Mouse (Mus musculus) heart, adult 8-10 months (tissue): ENCODE results near the gene Gnl2. TPM values are rescaled to one million over a fixed set of nuclear protein-coding genes. Genes with fewer than 3 reads are reported as not detected.

Source experiments
- DNase-seq: peaks from one replicate; pipeline ENCODE4 v3.0.0; 2022; ENCODE audit warnings: low spot score
- total RNA-seq, 4 experiments: library from RNA; stranded (reverse); gene quantifications; 2 replicates each; pipeline ENCODE4 v1.2.4; 2022

Gnl2 gene
- 10 to 100 TPM; 22.9 to 32.6 (median 24.3) TPM for total RNA-seq

- peak; percentile 14 for DNase-seq
Observed at GRCm38 (mm10) chr4:125015806-125016635, at the start of gene Gnl2. Gnl2 (plus strand) TSS chr4:125016585.

GRCm38 (mm10) chr4:124968711-124969110 lies 47.7 kb upstream of the Gnl2 start:
- no peak for DNase-seq

GRCm38 (mm10) chr4:124969219-124969848 lies 47.1 kb upstream of the Gnl2 start:
- no peak for DNase-seq

GRCm38 (mm10) chr4:124970194-124970593 lies 46.2 kb upstream of the Gnl2 start:
- DNase-seq = no peak

GRCm38 (mm10) chr4:124970677-124971076 lies 45.7 kb upstream of the Gnl2 start:
- no peak for DNase-seq

GRCm38 (mm10) chr4:124971094-124971493 lies 45.3 kb upstream of the Gnl2 start:
- no peak for DNase-seq

GRCm38 (mm10) chr4:124972316-124972715 lies 44.1 kb upstream of the Gnl2 start:
- DNase-seq = no peak

GRCm38 (mm10) chr4:124973296-124973695 lies 43.1 kb upstream of the Gnl2 start:
- DNase-seq = no peak

- DNase-seq = no peak
Observed at GRCm38 (mm10) chr4:124978201-124978600, 38.2 kb upstream of the Gnl2 start.

- no peak for DNase-seq
Observed at GRCm38 (mm10) chr4:124983893-124984526, 32.4 kb upstream of the Gnl2 start.

GRCm38 (mm10) chr4:124984871-124985670 lies 31.3 kb upstream of the Gnl2 start:
- no peak for DNase-seq

GRCm38 (mm10) chr4:124985671-124986602 lies 30.4 kb upstream of the Gnl2 start, which contains the start of gene Rspo1:
Rspo1 (plus strand) TSS chr4:124986430.
- DNase-seq = no peak

- DNase-seq = no peak
Observed at GRCm38 (mm10) chr4:124986739-124987710, 29.4 kb upstream of the Gnl2 start.

- no peak for DNase-seq
Observed at GRCm38 (mm10) chr4:124987711-124988097, 28.7 kb upstream of the Gnl2 start.

GRCm38 (mm10) chr4:124988382-124988781 lies 28.0 kb upstream of the Gnl2 start:
- no peak for DNase-seq

GRCm38 (mm10) chr4:124989787-124990253 lies 26.6 kb upstream of the Gnl2 start:
- no peak for DNase-seq

GRCm38 (mm10) chr4:124990325-124990724 lies 26.1 kb upstream of the Gnl2 start:
- DNase-seq = no peak

GRCm38 (mm10) chr4:124997479-124998147 lies 18.8 kb upstream of the Gnl2 start:
- DNase-seq = no peak

GRCm38 (mm10) chr4:124999548-124999947 lies 16.8 kb upstream of the Gnl2 start:
- DNase-seq = no peak
